In genomic region chr19:46308303-46308702, GRCm38 (mm10) we compare ENCODE assay signal across 8 mouse cellular contexts. TPM values are rescaled to one million over a fixed set of nuclear protein-coding genes. Genes with fewer than 3 reads are reported as not detected.
DNase-seq lines count a peak whose midpoint lies in the region; ATAC-seq and TF ChIP-seq lines count a peak whose summit lies in the region.

No protein-coding gene starts in this region.

- no peak for ATAC-seq in lung, embryonic 15.5 days (ENCODE audit: borderline replicate concordance, extremely low read depth, low FRiP score, low TSS enrichment)
- no peak for ATAC-seq in midbrain, embryonic 11.5 days (ENCODE audit: low FRiP score)

- H3K27ac ChIP-seq in lung, embryonic 15.5 days = no peak overlapping the region
- no peak overlapping the region for H3K27ac ChIP-seq in hindbrain, embryonic 10.5 days
- H3K27ac ChIP-seq in midbrain, embryonic 11.5 days (ENCODE audit: low read depth, low read length) = no peak overlapping the region

- no peak for TF ChIP-seq POLR2A in lung, adult 2 months (IDR thresholded peaks at IDR 0.05; ENCODE audit: borderline replicate concordance, extremely low read depth, low read depth, low read length)

- H3K36me3 ChIP-seq in lung, embryonic 15.5 days = peaks cover 12% of the 10 kb centered on the region; the same call in 1 of the 2 replicates
- H3K36me3 ChIP-seq in hindbrain, embryonic 10.5 days = peaks cover 30% of the 10 kb centered on the region
- no peaks in the 10 kb centered on the region for H3K36me3 ChIP-seq in midbrain, embryonic 11.5 days (ENCODE audit: control insufficient read depth, insufficient read depth, low read length)

- no peak overlapping the region for H3K4me3 ChIP-seq in lung, embryonic 15.5 days
- no peak overlapping the region for H3K4me3 ChIP-seq in lung, adult 2 months (replicated peaks; ENCODE audit: extremely low read depth, low read depth, low read length)
- H3K4me3 ChIP-seq in hindbrain, embryonic 10.5 days = peak overlapping the region; percentile 53
- no peak overlapping the region for H3K4me3 ChIP-seq in midbrain, embryonic 11.5 days (ENCODE audit: low read depth, low read length)

- peak; percentile 5 for DNase-seq in adrenal gland, adult 2 months
- DNase-seq in adrenal gland, adult 8-10 months = no peak
- no peak for DNase-seq in lung, adult 2 months
- DNase-seq in hindbrain, embryonic 10.5 days (ENCODE audit: low spot score) = no peak
- no peak for DNase-seq in midbrain, embryonic 11.5 days (ENCODE audit: low spot score, missing footprints)
- no peak for DNase-seq in left cerebral cortex, adult 9 months (ENCODE audit: low spot score in 2 of 2)
- DNase-seq in lung, postnatal 14 days = no peak

- TF ChIP-seq CTCF in lung, adult 2 months (IDR thresholded peaks at IDR 0.05; ENCODE audit: insufficient read depth, low read length) = no peak

- 0 out of 2 replicates have a peak overlapping the region, but pooled peaks have one; percentile 41 for H3K9ac ChIP-seq in lung, embryonic 15.5 days
- H3K9ac ChIP-seq in midbrain, embryonic 11.5 days (ENCODE audit: low read length) = no peak overlapping the region

- H3K4me2 ChIP-seq in lung, embryonic 15.5 days = peak overlapping the region; percentile 89
- H3K4me2 ChIP-seq in midbrain, embryonic 11.5 days = peak overlapping the region; percentile 50

- no peaks in the 10 kb centered on the region for H3K9me3 ChIP-seq in lung, embryonic 15.5 days
- H3K9me3 ChIP-seq in hindbrain, embryonic 10.5 days = no peaks in the 10 kb centered on the region
- no peaks in the 10 kb centered on the region for H3K9me3 ChIP-seq in midbrain, embryonic 11.5 days (ENCODE audit: control insufficient read depth, low read length)

- 65% methylated on average over 16 of the region's 16 CpGs for WGBS in lung, embryonic 15.5 days
- 85% methylated on average over 16 of the region's 16 CpGs for WGBS in lung, adult 2 months
- 55% methylated on average over 16 of the region's 16 CpGs for WGBS in hindbrain, embryonic 10.5 days
- WGBS in midbrain, embryonic 11.5 days = 62% methylated on average over 16 of the region's 16 CpGs

- H3K27me3 ChIP-seq in lung, embryonic 15.5 days = peaks cover 10% of the 10 kb centered on the region; the same call in 1 of the 2 replicates
- H3K27me3 ChIP-seq in hindbrain, embryonic 10.5 days (ENCODE audit: insufficient read depth, poor library complexity, severe bottlenecking) = peaks cover 73% of the 10 kb centered on the region
- peaks cover 21% of the 10 kb centered on the region for H3K27me3 ChIP-seq in midbrain, embryonic 11.5 days (ENCODE audit: control insufficient read depth, insufficient read depth, low read length)

- peaks cover 24% of the 10 kb centered on the region for H3K4me1 ChIP-seq in lung, embryonic 15.5 days
- peaks cover 8% of the 10 kb centered on the region for H3K4me1 ChIP-seq in lung, adult 2 months (ENCODE audit: control insufficient read depth, insufficient read depth, low read length)
- peaks cover 52% of the 10 kb centered on the region for H3K4me1 ChIP-seq in hindbrain, embryonic 10.5 days (replicated peaks)
- peaks cover 18% of the 10 kb centered on the region for H3K4me1 ChIP-seq in midbrain, embryonic 11.5 days (ENCODE audit: control insufficient read depth, insufficient read depth, low read length)

RNA-seq across cellular contexts. Expression of gene Nfkb2, which starts 4.2 kb away (rescaled TPM):
- total RNA-seq in adrenal gland, adult 2 months (2021) = 10 to 100 TPM; 34.9 to 44.3 TPM
- polyA plus RNA-seq in adrenal gland, adult 2 months (2012; rRNA removed) = 65.7 and 80.9 TPM in 2 replicates
- 10 to 100 TPM; 35.6 to 40.1 (median 37.3) TPM for total RNA-seq in adrenal gland, adult 8-10 months (2022)
- polyA plus RNA-seq in lung, embryonic 15.5 days (2015; fragmentation: Nextera tagmentation; extraction: Ambion mirVana) = 9.1 and 10.5 TPM in 2 replicates
- polyA plus RNA-seq in lung, adult 2 months (2012; rRNA removed) = 56.5 and 60.6 TPM in 2 replicates
- polyA plus RNA-seq in hindbrain, embryonic 10.5 days (2016; fragmentation: Nextera tagmentation; extraction: Ambion mirVana) = 5.6 and 6.4 TPM in 2 replicates
- 3.2 and 3.9 TPM in 2 replicates for polyA plus RNA-seq in midbrain, embryonic 11.5 days (2014; fragmentation: Nextera tagmentation; extraction: Ambion mirVana)

RNA-seq across cellular contexts. Expression of gene Psd, which starts 18.7 kb away (rescaled TPM):
- 1 to 10 TPM; 7.3 to 7.9 TPM for total RNA-seq in adrenal gland, adult 2 months (2021)
- polyA plus RNA-seq in adrenal gland, adult 2 months (2012; rRNA removed) = 13.7 and 18.1 TPM in 2 replicates
- 10 to 100 TPM in 3 of 4 experiments, 1 to 10 TPM in 1; 7.9 to 14.9 (median 13.1) TPM for total RNA-seq in adrenal gland, adult 8-10 months (2022)
- 7.0 and 8.3 TPM in 2 replicates for polyA plus RNA-seq in lung, embryonic 15.5 days (2015; fragmentation: Nextera tagmentation; extraction: Ambion mirVana)
- 2.3 and 2.4 TPM in 2 replicates for polyA plus RNA-seq in lung, adult 2 months (2012; rRNA removed)
- polyA plus RNA-seq in hindbrain, embryonic 10.5 days (2016; fragmentation: Nextera tagmentation; extraction: Ambion mirVana) = 4.5 and 9.7 TPM in 2 replicates
- 10.7 and 11.0 TPM in 2 replicates for polyA plus RNA-seq in midbrain, embryonic 11.5 days (2014; fragmentation: Nextera tagmentation; extraction: Ambion mirVana)

RNA-seq across cellular contexts. Expression of gene Fbxl15, which starts 19.7 kb away (rescaled TPM):
- total RNA-seq in adrenal gland, adult 2 months (2021) = 10 to 100 TPM in 1 of 2 experiments, 1 to 10 TPM in 1; 6.7 to 12.1 TPM
- 41.6 and 60.3 TPM in 2 replicates for polyA plus RNA-seq in adrenal gland, adult 2 months (2012; rRNA removed)
- total RNA-seq in adrenal gland, adult 8-10 months (2022) = 10 to 100 TPM; 11.9 to 16.2 (median 13.2) TPM
- polyA plus RNA-seq in lung, embryonic 15.5 days (2015; fragmentation: Nextera tagmentation; extraction: Ambion mirVana) = 13.3 and 14.2 TPM in 2 replicates
- 10.7 and 15.5 TPM in 2 replicates for polyA plus RNA-seq in lung, adult 2 months (2012; rRNA removed)
- polyA plus RNA-seq in hindbrain, embryonic 10.5 days (2016; fragmentation: Nextera tagmentation; extraction: Ambion mirVana) = 23.2 and 28.2 TPM in 2 replicates
- 20.0 and 25.5 TPM in 2 replicates for polyA plus RNA-seq in midbrain, embryonic 11.5 days (2014; fragmentation: Nextera tagmentation; extraction: Ambion mirVana)

RNA-seq across cellular contexts. Expression of gene Cuedc2, which starts 30.2 kb away (rescaled TPM):
- 10 to 100 TPM; 72.2 to 87.7 TPM for total RNA-seq in adrenal gland, adult 2 months (2021)
- 41.3 and 42.5 TPM in 2 replicates for polyA plus RNA-seq in adrenal gland, adult 2 months (2012; rRNA removed)
- total RNA-seq in adrenal gland, adult 8-10 months (2022) = 100 to 1,000 TPM in 2 of 4 experiments, 10 to 100 TPM in 2; 77.2 to 109 (median 89.6) TPM
- polyA plus RNA-seq in lung, embryonic 15.5 days (2015; fragmentation: Nextera tagmentation; extraction: Ambion mirVana) = 146 and 154 TPM in 2 replicates
- 47.1 and 53.9 TPM in 2 replicates for polyA plus RNA-seq in lung, adult 2 months (2012; rRNA removed)
- 260 and 279 TPM in 2 replicates for polyA plus RNA-seq in hindbrain, embryonic 10.5 days (2016; fragmentation: Nextera tagmentation; extraction: Ambion mirVana)
- polyA plus RNA-seq in midbrain, embryonic 11.5 days (2014; fragmentation: Nextera tagmentation; extraction: Ambion mirVana) = 215 and 221 TPM in 2 replicates

RNA-seq across cellular contexts. Expression of gene Mfsd13a, which starts 32.6 kb away (rescaled TPM):
- total RNA-seq in adrenal gland, adult 2 months (2021) = 1 to 10 TPM; 7.3 to 9.6 TPM
- 43.2 and 63.5 TPM in 2 replicates for polyA plus RNA-seq in adrenal gland, adult 2 months (2012; rRNA removed)
- 10 to 100 TPM; 11.7 to 21.1 (median 16.6) TPM for total RNA-seq in adrenal gland, adult 8-10 months (2022)
- 10.1 and 10.5 TPM in 2 replicates for polyA plus RNA-seq in lung, embryonic 15.5 days (2015; fragmentation: Nextera tagmentation; extraction: Ambion mirVana)
- polyA plus RNA-seq in lung, adult 2 months (2012; rRNA removed) = 26.5 and 27.1 TPM in 2 replicates
- 10.0 and 11.9 TPM in 2 replicates for polyA plus RNA-seq in hindbrain, embryonic 10.5 days (2016; fragmentation: Nextera tagmentation; extraction: Ambion mirVana)
- 4.3 and 5.5 TPM in 2 replicates for polyA plus RNA-seq in midbrain, embryonic 11.5 days (2014; fragmentation: Nextera tagmentation; extraction: Ambion mirVana)
